Mouse (Mus musculus): ENCODE data around the gene Sirt1. TPM values are rescaled to one million over a fixed set of nuclear protein-coding genes. Genes with fewer than 3 reads are reported as not detected.

Gene Sirt1
- polyA plus RNA-seq, 1 experiment from 2014 or later: 4.5 TPM

DNA sequence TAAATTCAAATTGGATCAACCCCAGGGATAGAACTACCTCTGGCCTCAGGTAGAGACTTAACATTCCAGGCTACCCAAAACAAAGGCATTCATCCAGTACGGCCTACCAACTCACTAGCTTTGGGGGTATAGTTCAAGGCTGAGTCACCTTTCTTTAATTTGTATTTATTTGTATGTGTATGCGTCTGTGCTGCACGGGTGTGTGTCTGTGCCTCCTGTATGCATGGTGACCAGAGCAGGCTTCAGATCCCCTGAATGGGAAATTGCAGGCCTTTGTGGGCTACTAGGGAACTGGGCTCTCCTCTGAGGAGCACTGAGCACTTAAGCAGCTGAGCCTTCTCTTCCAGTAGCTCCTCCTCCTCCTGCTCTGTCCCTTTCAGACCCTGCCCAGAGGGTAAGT is 33.2 kb downstream of the Sirt1 start:
- H3K4me2 ChIP-seq (ENCODE audit: low read depth, low read length): no peak overlapping the region
- no peaks in the 10 kb centered on the region for H3K4me1 ChIP-seq (ENCODE audit: control insufficient read depth, insufficient read depth, low read length)
- ATAC-seq (ENCODE audit: insufficient read depth, low FRiP score): no peak
- no peaks in the 10 kb centered on the region for H3K36me3 ChIP-seq (ENCODE audit: control insufficient read depth, insufficient read depth, low read length)
- H3K9ac ChIP-seq (ENCODE audit: low read length): no peak overlapping the region
- no peak overlapping the region for H3K27ac ChIP-seq (ENCODE audit: low read length)
- H3K4me3 ChIP-seq (replicated peaks; ENCODE audit: low read length): no peak overlapping the region
- H3K9me3 ChIP-seq (replicated peaks; ENCODE audit: control insufficient read depth, low read length): no peaks in the 10 kb centered on the region
- WGBS: 61% methylated on average over 3 of the region's 3 CpGs
- no peaks in the 10 kb centered on the region for H3K27me3 ChIP-seq (ENCODE audit: control insufficient read depth, insufficient read depth, low read length)

DNA sequence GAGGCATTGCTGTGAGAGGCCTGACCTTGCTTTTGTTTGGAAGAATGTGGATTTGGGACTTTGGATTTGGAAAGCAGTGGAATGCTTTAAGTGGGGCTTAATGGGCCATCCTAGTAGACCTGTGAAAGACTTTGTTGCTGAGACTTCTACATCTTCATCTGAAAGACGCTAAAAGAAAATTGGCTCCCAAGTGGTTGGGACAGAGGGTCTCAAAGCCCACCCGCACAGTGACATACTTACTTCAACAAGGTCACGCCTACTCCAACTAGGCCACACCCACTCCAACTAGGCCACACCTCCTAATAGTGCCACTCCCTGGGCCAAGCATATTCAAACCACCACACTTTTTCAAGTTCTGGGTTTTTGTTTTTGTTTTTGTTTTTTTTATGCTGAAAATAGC is 36.8 kb downstream of the Sirt1 start:
- Histone ChIP-seq H3K4me2 (ENCODE audit: low read depth, low read length) (no peak overlapping the region), H3K9me3 (replicated peaks; ENCODE audit: control insufficient read depth, low read length) (no peaks in the 10 kb centered on the region), H3K4me3 (replicated peaks; ENCODE audit: low read length) (no peak overlapping the region), H3K27me3 (ENCODE audit: control insufficient read depth, insufficient read depth, low read length) (no peaks in the 10 kb centered on the region), H3K27ac (ENCODE audit: low read length) (no peak overlapping the region), H3K4me1 (ENCODE audit: control insufficient read depth, insufficient read depth, low read length) (no peaks in the 10 kb centered on the region), H3K9ac (ENCODE audit: low read length) (no peak overlapping the region), H3K36me3 (ENCODE audit: control insufficient read depth, insufficient read depth, low read length) (no peaks in the 10 kb centered on the region)
- WGBS: 96% methylated on average over 3 of the region's 3 CpGs
- no peak for ATAC-seq (ENCODE audit: insufficient read depth, low FRiP score)

DNA sequence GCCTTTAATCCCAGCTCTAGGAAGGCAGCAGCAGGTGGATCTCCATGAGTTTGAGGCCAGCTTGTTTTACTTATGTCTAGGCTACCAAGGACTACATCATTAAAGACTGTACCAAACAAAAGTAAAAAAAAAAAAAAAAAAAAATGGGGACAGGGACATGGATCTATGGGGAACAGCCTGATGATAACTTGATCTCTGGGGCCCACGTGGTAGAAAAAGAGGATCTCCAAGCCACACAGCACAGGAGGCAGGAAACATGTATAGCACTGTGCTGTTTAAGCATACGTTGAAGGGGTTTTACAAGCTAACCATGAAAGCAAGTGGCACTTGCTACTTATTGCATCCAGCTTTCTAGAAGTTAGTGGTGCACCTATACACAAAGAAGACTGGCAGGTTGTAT is 40.2 kb downstream of the Sirt1 start:
- ATAC-seq (ENCODE audit: insufficient read depth, low FRiP score): no peak
- Histone ChIP-seq H3K9me3 (replicated peaks; ENCODE audit: control insufficient read depth, low read length) (no peaks in the 10 kb centered on the region), H3K36me3 (ENCODE audit: control insufficient read depth, insufficient read depth, low read length) (no peaks in the 10 kb centered on the region), H3K4me3 (replicated peaks; ENCODE audit: low read length) (no peak overlapping the region), H3K27ac (ENCODE audit: low read length) (no peak overlapping the region), H3K9ac (ENCODE audit: low read length) (no peak overlapping the region), H3K27me3 (ENCODE audit: control insufficient read depth, insufficient read depth, low read length) (no peaks in the 10 kb centered on the region), H3K4me1 (ENCODE audit: control insufficient read depth, insufficient read depth, low read length) (peaks cover 10% of the 10 kb centered on the region), H3K4me2 (ENCODE audit: low read depth, low read length) (no peak overlapping the region)
- 81% methylated on average over 2 of the region's 2 CpGs for WGBS

DNA sequence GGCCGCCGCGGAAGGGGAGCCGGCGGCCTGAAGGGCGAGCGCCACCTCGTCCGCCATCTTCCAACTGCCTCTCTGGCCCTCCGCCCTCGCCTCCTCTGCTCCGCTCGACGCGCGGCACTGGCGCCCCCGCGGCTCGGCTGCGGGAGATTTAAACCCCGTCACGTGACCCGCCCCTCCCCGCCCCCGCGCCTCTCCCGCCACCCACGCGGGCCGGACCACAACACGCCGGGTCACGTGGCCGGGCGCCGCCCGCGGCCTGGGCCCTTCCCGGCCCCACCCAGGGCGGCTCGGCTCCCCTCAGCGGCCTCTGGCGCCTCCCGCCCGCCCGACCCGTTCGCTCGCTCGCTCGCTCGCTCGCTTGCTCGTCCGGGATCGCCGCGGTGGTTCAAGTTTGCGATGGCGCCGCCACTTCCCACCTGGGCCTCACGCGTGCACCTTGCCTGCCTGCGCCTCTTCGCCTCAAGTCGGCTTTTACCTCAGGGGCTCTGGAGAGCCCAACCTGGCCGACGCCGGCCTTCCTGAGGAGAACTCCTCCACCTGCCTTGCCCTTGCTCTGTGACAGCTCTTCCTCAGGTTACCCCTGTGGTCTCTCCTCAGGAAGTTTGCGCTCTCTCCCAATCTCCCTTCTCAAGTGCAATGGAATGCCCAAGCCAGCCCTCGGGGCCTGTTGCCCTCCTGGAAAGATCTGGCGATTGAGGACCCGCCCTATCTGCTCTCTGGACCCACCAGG is 42.4 kb downstream of the Sirt1 start:
- peak overlapping the region; percentile 82 for H3K4me3 ChIP-seq (replicated peaks; ENCODE audit: low read length)
- H3K9me3 ChIP-seq (replicated peaks; ENCODE audit: control insufficient read depth, low read length): no peaks in the 10 kb centered on the region
- 2% methylated on average over 48 of the region's 74 CpGs for WGBS
- ATAC-seq (ENCODE audit: insufficient read depth, low FRiP score): peak; percentile 98
- H3K4me1 ChIP-seq (ENCODE audit: control insufficient read depth, insufficient read depth, low read length): peaks cover 10% of the 10 kb centered on the region
- H3K27me3 ChIP-seq (ENCODE audit: control insufficient read depth, insufficient read depth, low read length): no peaks in the 10 kb centered on the region
- 0 out of 2 replicates have a peak, but pooled peaks cover 5% of the 10 kb centered on the region for H3K36me3 ChIP-seq (ENCODE audit: control insufficient read depth, insufficient read depth, low read length)
- H3K27ac ChIP-seq (ENCODE audit: low read length): peak overlapping the region; percentile 93
- peak overlapping the region; percentile 75 for H3K4me2 ChIP-seq (ENCODE audit: low read depth, low read length)
- peak overlapping the region; percentile 97 for H3K9ac ChIP-seq (ENCODE audit: low read length)

DNA sequence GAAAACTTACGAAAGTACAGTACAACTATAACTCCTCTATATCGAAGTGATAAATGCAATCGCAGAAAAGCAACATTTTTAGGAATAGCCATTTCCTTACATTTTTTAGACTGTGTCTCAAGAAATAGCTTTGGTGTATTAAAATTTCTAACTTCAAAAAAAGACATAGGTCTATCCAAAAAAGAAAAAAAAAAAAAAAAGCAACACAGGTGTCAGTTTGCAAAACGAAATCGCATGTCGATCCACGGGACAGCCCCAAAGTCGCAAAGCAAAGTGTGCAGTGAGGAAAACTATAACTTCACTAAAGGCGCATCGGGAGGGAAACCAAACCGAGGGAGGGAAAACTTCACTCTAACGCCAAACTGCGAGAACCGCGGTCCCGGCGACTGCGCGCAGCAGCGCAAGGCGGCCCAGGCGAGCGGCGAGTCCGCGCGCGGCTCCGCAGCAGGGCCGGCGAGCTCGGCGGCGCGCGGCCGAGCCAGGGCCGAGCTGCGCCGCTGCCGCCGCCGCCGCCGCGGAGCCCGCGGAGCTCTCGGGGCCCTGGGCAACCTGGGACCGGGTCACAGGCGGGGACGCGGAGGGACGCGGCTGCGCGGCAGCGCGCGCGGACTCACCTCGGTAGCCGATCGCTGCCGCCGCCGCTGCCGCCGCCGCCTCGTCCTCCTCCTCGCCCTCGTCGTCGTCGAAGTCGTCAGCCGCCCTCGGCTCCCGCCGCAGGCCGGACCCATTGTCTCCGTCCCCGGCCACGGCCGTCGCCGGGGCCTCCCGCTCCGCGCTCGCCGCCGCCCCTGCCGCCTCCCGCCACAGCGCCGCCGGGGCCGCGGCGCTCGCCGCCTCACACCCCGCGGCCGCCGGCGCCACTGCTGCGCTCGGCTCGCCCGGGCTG is 43.3 kb downstream of the Sirt1 start:
- Histone ChIP-seq H3K4me2 (ENCODE audit: low read depth, low read length) (peak overlapping the region; percentile 75), H3K27me3 (ENCODE audit: control insufficient read depth, insufficient read depth, low read length) (no peaks in the 10 kb centered on the region), H3K4me1 (ENCODE audit: control insufficient read depth, insufficient read depth, low read length) (peaks cover 10% of the 10 kb centered on the region), H3K36me3 (ENCODE audit: control insufficient read depth, insufficient read depth, low read length) (0 out of 2 replicates have a peak, but pooled peaks cover 5% of the 10 kb centered on the region), H3K4me3 (replicated peaks; ENCODE audit: low read length) (peak overlapping the region; percentile 82), H3K9ac (ENCODE audit: low read length) (peak overlapping the region; percentile 97), H3K9me3 (replicated peaks; ENCODE audit: control insufficient read depth, low read length) (no peaks in the 10 kb centered on the region), H3K27ac (ENCODE audit: low read length) (peak overlapping the region; percentile 93)
- under 1% methylated on average over 85 of the region's 113 CpGs for WGBS
- peak; percentile 81 for ATAC-seq (ENCODE audit: insufficient read depth, low FRiP score)

DNA sequence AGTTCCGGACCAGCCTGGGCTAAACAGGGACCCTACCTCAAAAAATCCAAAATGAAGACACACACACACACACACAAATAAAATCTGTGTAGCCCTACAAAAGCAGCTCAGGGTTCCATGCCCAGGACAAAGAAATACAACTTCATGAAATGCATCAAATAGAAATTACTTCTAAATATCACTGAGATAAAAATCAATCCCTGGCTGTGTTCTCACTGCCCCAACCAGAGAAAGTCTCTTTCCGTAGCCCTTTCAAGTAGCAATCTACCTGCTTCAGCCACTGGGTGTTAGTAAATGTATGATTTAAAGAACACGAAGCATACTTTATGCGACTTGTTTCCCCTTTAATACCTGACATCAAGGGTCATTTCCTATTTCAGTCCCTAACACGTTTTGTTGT is 44.2 kb downstream of the Sirt1 start:
- WGBS: 26% methylated on average over 5 of the region's 5 CpGs
- peak overlapping the region; percentile 75 for H3K4me2 ChIP-seq (ENCODE audit: low read depth, low read length)
- H3K9me3 ChIP-seq (replicated peaks; ENCODE audit: control insufficient read depth, low read length): no peaks in the 10 kb centered on the region
- ATAC-seq (ENCODE audit: insufficient read depth, low FRiP score): no peak
- 0 out of 2 replicates have a peak, but pooled peaks cover 5% of the 10 kb centered on the region for H3K36me3 ChIP-seq (ENCODE audit: control insufficient read depth, insufficient read depth, low read length)
- peaks cover 10% of the 10 kb centered on the region for H3K4me1 ChIP-seq (ENCODE audit: control insufficient read depth, insufficient read depth, low read length)
- H3K4me3 ChIP-seq (replicated peaks; ENCODE audit: low read length): peak overlapping the region; percentile 82
- H3K27ac ChIP-seq (ENCODE audit: low read length): no peak overlapping the region
- no peaks in the 10 kb centered on the region for H3K27me3 ChIP-seq (ENCODE audit: control insufficient read depth, insufficient read depth, low read length)
- H3K9ac ChIP-seq (ENCODE audit: low read length): peak overlapping the region; percentile 54; the same call in 1 of the 2 replicates

- no peaks in the 10 kb centered on the region for H3K27me3 ChIP-seq (ENCODE audit: control insufficient read depth, insufficient read depth, low read length)
- peak overlapping the region; percentile 54; the same call in 1 of the 2 replicates for H3K9ac ChIP-seq (ENCODE audit: low read length)
These were observed 44.6 kb downstream of the Sirt1 start for GRCm38 (mm10) chr10:63336901-63337300.

GRCm38 (mm10) chr10:63327091-63327490 is 54.4 kb downstream of the Sirt1 start:
- H3K4me1 ChIP-seq (ENCODE audit: control insufficient read depth, insufficient read depth, low read length): no peaks in the 10 kb centered on the region
- WGBS: 90% methylated on average over 1 of the region's 1 CpGs
- no peak overlapping the region for H3K9ac ChIP-seq (ENCODE audit: low read length)
- H3K9me3 ChIP-seq (replicated peaks; ENCODE audit: control insufficient read depth, low read length): no peaks in the 10 kb centered on the region
- no peak for ATAC-seq (ENCODE audit: insufficient read depth, low FRiP score)
- peaks cover 12% of the 10 kb centered on the region for H3K36me3 ChIP-seq (ENCODE audit: control insufficient read depth, insufficient read depth, low read length)
- H3K27me3 ChIP-seq (ENCODE audit: control insufficient read depth, insufficient read depth, low read length): no peaks in the 10 kb centered on the region
- H3K4me2 ChIP-seq (ENCODE audit: low read depth, low read length): no peak overlapping the region
- H3K4me3 ChIP-seq (replicated peaks; ENCODE audit: low read length): no peak overlapping the region
- no peak overlapping the region for H3K27ac ChIP-seq (ENCODE audit: low read length)

More at GRCm38 (mm10) chr10:63336901-63337300, 44.6 kb downstream of the Sirt1 start:
- 62% methylated on average over 13 of the region's 13 CpGs for WGBS
- H3K4me3 ChIP-seq (replicated peaks; ENCODE audit: low read length): peak overlapping the region; percentile 82
- 0 out of 2 replicates have a peak, but pooled peaks cover 5% of the 10 kb centered on the region for H3K36me3 ChIP-seq (ENCODE audit: control insufficient read depth, insufficient read depth, low read length)
- H3K4me2 ChIP-seq (ENCODE audit: low read depth, low read length): peak overlapping the region; percentile 75
- no peak overlapping the region for H3K27ac ChIP-seq (ENCODE audit: low read length)
- no peak for ATAC-seq (ENCODE audit: insufficient read depth, low FRiP score)
- H3K4me1 ChIP-seq (ENCODE audit: control insufficient read depth, insufficient read depth, low read length): peaks cover 10% of the 10 kb centered on the region
- no peaks in the 10 kb centered on the region for H3K9me3 ChIP-seq (replicated peaks; ENCODE audit: control insufficient read depth, low read length)

- Histone ChIP-seq H3K9ac (ENCODE audit: low read length) (no peak overlapping the region), H3K4me2 (ENCODE audit: low read depth, low read length) (no peak overlapping the region), H3K27me3 (ENCODE audit: control insufficient read depth, insufficient read depth, low read length) (no peaks in the 10 kb centered on the region), H3K4me1 (ENCODE audit: control insufficient read depth, insufficient read depth, low read length) (no peaks in the 10 kb centered on the region), H3K36me3 (ENCODE audit: control insufficient read depth, insufficient read depth, low read length) (peaks cover 25% of the 10 kb centered on the region), H3K4me3 (replicated peaks; ENCODE audit: low read length) (no peak overlapping the region), H3K9me3 (replicated peaks; ENCODE audit: control insufficient read depth, low read length) (no peaks in the 10 kb centered on the region), H3K27ac (ENCODE audit: low read length) (no peak overlapping the region)
- no peak for ATAC-seq (ENCODE audit: insufficient read depth, low FRiP score)
- 81% methylated on average over 1 of the region's 1 CpGs for WGBS
These were observed 67.8 kb downstream of the Sirt1 start for GRCm38 (mm10) chr10:63313726-63314125.

Data from stomach, embryonic 16.5 days (tissue).